Mouse (Mus musculus) macrophage (primary cell): ENCODE results near the gene Abtb1. TPM values are rescaled to one million over a fixed set of nuclear protein-coding genes. Genes with fewer than 3 reads are reported as not detected.

Source experiments
- H3K27ac ChIP-seq: fragments of 350-480 bp; formaldehyde crosslinking; 2 replicates; pipeline ENCODE4 v1.9.0; 2021
- H3K36me3 ChIP-seq: fragments of 350-480 bp; formaldehyde crosslinking; 2 replicates; pipeline ENCODE4 v1.9.0; 2021; ENCODE audit errors: inconsistent target
- H3K4me3 ChIP-seq: fragments of 350-480 bp; formaldehyde crosslinking; 2 replicates; pipeline ENCODE4 v1.9.0; 2021; ENCODE audit errors: inconsistent target
- H3K79me2 ChIP-seq: fragments of 350-480 bp; formaldehyde crosslinking; 2 replicates; pipeline ENCODE4 v1.9.0; 2021; ENCODE audit errors: inconsistent target
- WGBS: methylation state at CpG from one replicate; pipeline ENCODE4 v1.1.7; 2026; ENCODE audit warnings: inconsistent platforms; ENCODE audit not compliant: missing documents; 5-methylcytosine and 5-hydroxymethylcytosine counted together
- polyA plus RNA-seq: library from polyadenylated mRNA; stranded (reverse); fragments of 250-400 nt; gene quantifications from 3 replicates; pipeline ENCODE4 v1.2.4, GENCODE M21; 2018; ENCODE audit warnings: inconsistent platforms

Abtb1 gene
- polyA plus RNA-seq, 1 experiment from 2014 or later, result 26.7 TPM

- Histone ChIP-seq H3K27ac (no peak overlapping the region), H3K4me3 (peak overlapping the region; percentile 17; the same call in 1 of the 2 replicates), H3K36me3 (peaks cover 20% of the 10 kb centered on the region; the same call in 1 of the 2 replicates), H3K79me2 (peaks cover 17% of the 10 kb centered on the region; the same call in 1 of the 2 replicates)
- 6% methylated on average over 32 of the region's 32 CpGs for WGBS
Measured at GRCm38 (mm10) chr6:88842731-88843151, 957 bp upstream of the Abtb1 start.

DNA sequence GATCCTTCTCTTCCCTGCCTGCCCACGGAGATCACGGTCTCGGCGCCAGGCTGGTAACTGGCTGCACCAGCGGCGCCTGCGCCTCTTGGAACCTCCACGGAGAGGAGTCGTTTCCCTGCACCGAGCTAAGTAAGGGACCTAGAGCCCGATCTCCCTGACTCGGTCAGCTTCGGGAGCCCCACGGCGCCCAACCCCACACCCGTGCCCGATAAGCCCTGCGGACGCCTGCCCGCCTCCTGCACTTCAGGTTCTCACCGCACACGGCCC, 337 bp downstream of the Abtb1 start:
- WGBS, result 0% methylated on average over 22 of the region's 22 CpGs
- Histone ChIP-seq H3K27ac (peak overlapping the region; percentile 67), H3K36me3 (peaks cover 33% of the 10 kb centered on the region; the same call in 1 of the 2 replicates), H3K4me3 (peak overlapping the region; percentile 94), H3K79me2 (peaks cover 17% of the 10 kb centered on the region; the same call in 1 of the 2 replicates)

DNA sequence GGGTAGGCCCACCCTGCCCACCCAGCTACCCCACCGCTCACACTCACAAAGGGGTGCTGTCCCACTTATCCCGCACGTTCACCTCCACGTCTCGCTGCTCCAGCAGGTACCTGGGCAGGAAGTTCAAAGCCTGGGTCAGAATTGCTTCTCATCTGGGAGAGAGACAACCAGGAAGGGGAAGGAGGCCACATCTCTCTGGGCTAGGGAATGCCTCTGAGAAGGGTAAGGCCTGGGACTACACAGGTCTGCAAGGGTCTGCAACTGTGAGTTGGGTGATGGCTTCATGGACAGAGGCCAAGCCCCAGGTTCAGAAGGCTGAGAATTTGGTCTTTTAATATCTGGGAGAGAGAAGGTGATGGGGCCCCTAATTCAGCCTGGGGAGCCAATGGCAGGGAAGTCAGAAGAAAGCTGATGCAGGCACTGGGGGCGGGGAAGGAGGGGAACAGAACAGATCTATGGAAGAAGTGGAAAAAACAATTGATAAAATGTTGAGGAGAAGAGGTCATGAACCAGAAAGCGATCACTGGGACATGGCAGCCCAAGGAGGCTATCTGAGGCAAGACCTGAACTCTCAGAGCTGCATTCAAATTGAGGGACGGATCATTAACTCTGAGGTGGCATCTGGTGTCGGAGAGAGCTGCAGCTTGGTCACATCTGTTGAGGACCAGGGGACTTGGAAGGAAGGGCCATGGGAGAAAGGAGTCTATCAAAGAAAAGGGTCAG, 832 bp downstream of the Abtb1 start:
- H3K36me3 ChIP-seq, result peaks cover 38% of the 10 kb centered on the region; the same call in 1 of the 2 replicates
- H3K79me2 ChIP-seq, result peaks cover 17% of the 10 kb centered on the region; the same call in 1 of the 2 replicates
- peak overlapping the region; percentile 94 for H3K4me3 ChIP-seq
- 55% methylated on average over 9 of the region's 9 CpGs for WGBS
- H3K27ac ChIP-seq, result peak overlapping the region; percentile 67

DNA sequence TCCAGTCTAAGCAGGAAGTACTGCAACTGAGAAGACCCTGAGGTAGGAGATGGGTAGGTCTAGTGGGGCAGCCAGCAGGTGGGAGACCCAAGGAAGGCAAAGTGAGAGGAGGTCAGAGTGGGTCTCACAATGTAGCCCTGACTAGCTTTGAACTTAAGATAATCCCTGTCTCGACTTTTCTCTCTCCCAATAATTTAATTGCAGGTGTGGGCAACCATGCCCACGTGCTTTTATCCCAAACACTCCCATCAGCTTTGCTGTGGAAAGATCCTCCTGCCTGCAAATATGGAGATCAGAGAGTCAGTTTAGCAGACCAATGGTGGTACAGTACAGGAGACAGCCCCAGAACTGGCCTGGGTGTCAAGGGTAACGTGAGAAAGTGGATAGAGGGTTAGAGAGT, 1.6 kb downstream of the Abtb1 start:
- WGBS, result 90% methylated on average over 3 of the region's 3 CpGs
- Histone ChIP-seq H3K27ac (no peak overlapping the region), H3K79me2 (peaks cover 17% of the 10 kb centered on the region; the same call in 1 of the 2 replicates), H3K4me3 (no peak overlapping the region), H3K36me3 (peaks cover 44% of the 10 kb centered on the region; the same call in 1 of the 2 replicates)

DNA sequence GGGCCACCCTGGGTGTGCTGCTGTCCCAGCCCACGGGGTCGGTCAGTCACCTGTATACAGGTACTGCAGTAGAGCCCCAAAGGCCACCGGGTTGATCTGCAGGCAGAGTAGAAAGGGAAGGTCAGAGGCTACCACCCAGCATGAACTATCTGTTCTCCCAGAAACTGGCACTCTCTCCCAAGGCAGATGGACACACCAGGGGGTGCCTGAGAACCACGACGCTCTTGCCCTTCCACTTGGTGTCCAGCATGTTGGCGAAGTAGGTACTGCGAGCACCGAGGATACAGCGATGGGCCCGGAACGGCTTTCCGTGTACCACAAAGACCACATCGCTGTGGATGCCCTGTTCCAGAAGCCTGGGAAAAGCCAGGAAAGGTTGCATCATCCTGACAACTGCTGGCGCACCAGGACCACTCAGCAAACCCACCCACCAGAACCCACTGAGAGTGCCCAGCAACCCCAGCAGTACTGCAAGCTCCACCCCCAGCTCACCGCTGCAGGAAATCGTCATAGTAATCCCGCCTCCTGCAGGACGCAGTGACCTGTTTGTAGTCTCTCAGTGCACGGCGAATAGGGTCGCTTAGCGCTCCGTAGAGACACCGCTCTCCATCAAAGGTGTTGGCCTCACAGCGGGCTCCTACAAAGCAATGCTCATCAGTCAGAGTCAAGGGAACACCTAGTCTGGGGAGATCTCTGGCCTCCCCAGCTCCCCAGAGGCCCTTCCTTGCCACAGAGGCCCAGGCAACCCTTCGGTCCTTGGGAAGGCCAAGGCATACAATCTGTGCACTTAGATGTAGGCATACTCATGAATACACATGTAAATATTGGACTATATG, 2.4 kb downstream of the Abtb1 start:
- Histone ChIP-seq H3K27ac (no peak overlapping the region), H3K36me3 (peaks cover 44% of the 10 kb centered on the region; the same call in 1 of the 2 replicates), H3K4me3 (no peak overlapping the region), H3K79me2 (peaks cover 17% of the 10 kb centered on the region; the same call in 1 of the 2 replicates)
- WGBS, result 92% methylated on average over 26 of the region's 26 CpGs

GRCm38 (mm10) chr6:88838613-88839012, 3.2 kb downstream of the Abtb1 start:
- Histone ChIP-seq H3K4me3 (no peak overlapping the region), H3K36me3 (peaks cover 44% of the 10 kb centered on the region; the same call in 1 of the 2 replicates), H3K27ac (no peak overlapping the region)

GRCm38 (mm10) chr6:88837999-88838398, 3.8 kb downstream of the Abtb1 start:
- H3K36me3 ChIP-seq, result peaks cover 44% of the 10 kb centered on the region; the same call in 1 of the 2 replicates
- peaks cover 17% of the 10 kb centered on the region; the same call in 1 of the 2 replicates for H3K79me2 ChIP-seq
- no peak overlapping the region for H3K27ac ChIP-seq
- 94% methylated on average over 12 of the region's 12 CpGs for WGBS
- no peak overlapping the region for H3K4me3 ChIP-seq

More at GRCm38 (mm10) chr6:88838613-88839012, 3.2 kb downstream of the Abtb1 start:
- peaks cover 17% of the 10 kb centered on the region; the same call in 1 of the 2 replicates for H3K79me2 ChIP-seq
- 97% methylated on average over 10 of the region's 10 CpGs for WGBS

GRCm38 (mm10) chr6:88836178-88836819, 5.5 kb downstream of the Abtb1 start:
- peaks cover 17% of the 10 kb centered on the region; the same call in 1 of the 2 replicates for H3K79me2 ChIP-seq
- H3K36me3 ChIP-seq, result peaks cover 44% of the 10 kb centered on the region; the same call in 1 of the 2 replicates
- no peak overlapping the region for H3K4me3 ChIP-seq
- 93% methylated on average over 27 of the region's 28 CpGs for WGBS
- H3K27ac ChIP-seq, result no peak overlapping the region

DNA sequence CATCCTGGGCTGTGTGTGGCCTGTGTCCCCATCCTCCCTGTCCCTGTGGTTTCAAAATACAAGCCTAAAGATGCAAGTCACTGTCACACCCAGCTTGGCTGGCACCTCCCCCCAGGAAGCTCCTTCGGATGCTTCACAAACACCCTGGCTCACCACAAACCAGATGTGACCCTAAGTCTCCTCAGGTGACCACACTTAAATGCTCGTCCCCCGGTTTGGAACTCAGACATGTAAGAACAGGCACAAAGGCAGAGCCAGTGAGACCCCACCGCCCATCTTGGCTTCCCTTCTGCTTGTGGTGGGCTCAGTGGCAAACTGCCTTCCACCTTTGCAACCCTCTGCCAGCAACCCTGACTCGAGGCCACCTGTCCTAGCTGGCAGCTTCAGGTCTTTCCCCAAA, 6.7 kb downstream of the Abtb1 start:
- peaks cover 44% of the 10 kb centered on the region; the same call in 1 of the 2 replicates for H3K36me3 ChIP-seq
- peaks cover 5% of the 10 kb centered on the region; the same call in 1 of the 2 replicates for H3K79me2 ChIP-seq
- H3K4me3 ChIP-seq, result no peak overlapping the region
- WGBS, result 14% methylated on average over 5 of the region's 5 CpGs
- H3K27ac ChIP-seq, result no peak overlapping the region

- no peak overlapping the region for H3K27ac ChIP-seq
Measured at GRCm38 (mm10) chr6:88833340-88834140, 8.2 kb downstream of the Abtb1 start.

DNA sequence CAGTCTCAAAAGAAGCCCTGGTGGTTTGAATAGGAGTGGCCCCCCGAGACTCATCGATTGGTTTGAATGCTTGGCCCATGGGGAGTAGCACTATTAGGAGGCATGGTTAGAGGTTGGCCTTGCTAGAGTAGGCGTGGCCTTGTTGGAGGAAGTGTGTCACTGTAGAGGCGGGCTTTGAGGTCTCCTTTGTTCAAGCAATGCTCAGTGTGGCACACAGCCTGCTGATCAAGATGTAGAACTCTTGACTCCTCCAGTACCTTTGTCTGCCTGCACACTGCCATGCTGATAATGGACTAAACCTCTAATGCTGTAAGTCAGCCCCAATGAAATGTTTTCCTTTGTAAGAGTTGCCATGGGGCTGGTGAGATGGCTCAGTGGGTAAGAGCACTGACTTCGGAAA, 9.1 kb downstream of the Abtb1 start:
- WGBS, result 81% methylated on average over 5 of the region's 5 CpGs
- peaks cover 23% of the 10 kb centered on the region; the same call in 1 of the 2 replicates for H3K36me3 ChIP-seq
- no peaks in the 10 kb centered on the region for H3K79me2 ChIP-seq
- H3K27ac ChIP-seq, result 0 out of 2 replicates have a peak overlapping the region, but pooled peaks have one; percentile 5
- H3K4me3 ChIP-seq, result no peak overlapping the region

More at GRCm38 (mm10) chr6:88833340-88834140, 8.2 kb downstream of the Abtb1 start:
- no peak overlapping the region for H3K4me3 ChIP-seq
- 83% methylated on average over 4 of the region's 5 CpGs for WGBS
- peaks cover 32% of the 10 kb centered on the region; the same call in 1 of the 2 replicates for H3K36me3 ChIP-seq
- no peaks in the 10 kb centered on the region for H3K79me2 ChIP-seq

- Histone ChIP-seq H3K27ac (no peak overlapping the region), H3K36me3 (peaks cover 12% of the 10 kb centered on the region; the same call in 1 of the 2 replicates), H3K79me2 (no peaks in the 10 kb centered on the region), H3K4me3 (no peak overlapping the region)
- 37% methylated on average over 8 of the region's 8 CpGs for WGBS
Measured at GRCm38 (mm10) chr6:88831456-88831855, 10.3 kb downstream of the Abtb1 start.

DNA sequence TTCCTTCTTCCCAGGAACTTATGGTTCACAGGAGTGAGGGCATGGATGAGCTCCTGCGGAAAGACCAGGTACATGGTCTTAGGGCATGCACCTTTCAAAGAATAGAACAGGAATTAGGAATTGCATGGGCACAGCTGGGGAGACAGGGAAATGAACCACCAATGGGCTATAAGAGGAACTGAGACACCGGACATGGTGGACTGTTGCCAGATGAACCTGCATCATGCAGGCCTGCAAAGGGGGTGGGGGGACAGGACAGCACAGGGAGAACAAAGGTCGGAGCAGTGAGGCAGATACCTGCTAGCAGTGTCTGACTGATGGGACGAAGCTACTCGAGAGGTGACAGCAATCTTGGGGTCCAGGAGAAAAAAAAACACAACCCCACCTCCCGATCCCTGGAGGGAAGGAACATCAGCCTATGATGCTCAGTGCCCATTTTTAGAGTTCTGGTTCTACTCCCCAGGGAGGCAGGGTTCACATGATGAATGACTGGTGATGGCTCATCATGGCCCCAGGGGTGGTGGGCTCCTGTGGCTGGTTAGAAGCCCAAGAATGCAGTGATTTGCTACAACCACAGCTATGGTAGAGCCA, 11.6 kb downstream of the Abtb1 start:
- H3K27ac ChIP-seq, result no peak overlapping the region

More for the DNA sequence above, 11.6 kb downstream of the Abtb1 start:
- H3K4me3 ChIP-seq, result no peak overlapping the region
- H3K36me3 ChIP-seq, result no peaks in the 10 kb centered on the region
- 72% methylated on average over 6 of the region's 6 CpGs for WGBS
- H3K79me2 ChIP-seq, result no peaks in the 10 kb centered on the region
